Mouse (Mus musculus): Measurements from ENCODE around the gene Slit1. TPM values are rescaled to one million over a fixed set of nuclear protein-coding genes. Genes with fewer than 3 reads are reported as not detected.
A peak's percentile ranks its signal among the peaks of the same experiment; 100 is the strongest.

Slit1 gene
- total and polyA plus RNA-seq, 3 experiments, result 0.16 to 0.30 TPM; not detected in 1

DNA sequence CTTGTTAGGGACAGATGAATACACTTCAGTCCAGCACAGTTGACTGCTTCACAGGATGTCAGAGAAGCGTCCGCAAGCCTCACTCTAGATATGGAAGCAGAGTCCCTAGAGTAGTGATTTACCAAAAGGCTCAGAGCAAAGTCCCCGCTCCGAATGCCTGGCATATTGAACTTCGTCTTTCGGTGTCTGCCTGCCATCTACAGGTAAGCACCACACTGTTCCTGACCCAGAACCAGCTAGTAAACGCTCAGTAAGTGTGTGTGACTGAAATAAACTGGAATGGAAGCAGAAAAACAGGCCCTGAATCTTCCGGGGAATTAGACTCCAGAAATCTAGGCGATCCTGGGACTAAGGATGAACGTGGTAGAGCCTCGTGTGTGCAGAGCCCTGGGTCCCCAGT, 8.4 kb upstream of the Slit1 start:
- no peak overlapping the region for H3K9ac ChIP-seq (ENCODE audit: insufficient read depth, low read depth)
- no peaks in the 10 kb centered on the region for H3K4me1 ChIP-seq (ENCODE audit: control insufficient read depth in 1 of 2, insufficient read depth in 2 of 2)
- in situ Hi-C loops (cut with MboI; ENCODE audit: low pct_ligation_motif_present, low pct_unique_long_range_greater_than_20kb, low sequenced_read_pairs), result loop anchor here (25.0 kb wide), 1 partner anchor 440 kb away; no protein-coding TSS in a partner anchor
- peaks cover 2% of the 10 kb centered on the region for H3K27me3 ChIP-seq (replicated peaks)
- H3K4me3 ChIP-seq (replicated peaks in 1 of 3; ENCODE audit: low read depth in 2 of 3, low read length in 2 of 3, poor library complexity in 1 of 3), result no peak overlapping the region
- H3K4me2 ChIP-seq (ENCODE audit: insufficient read depth, low read depth, poor library complexity, severe bottlenecking), result no peak overlapping the region
- DNase-seq (ENCODE audit: extremely low read depth), result no peak
- no peak for TF ChIP-seq ZKSCAN1 (IDR thresholded peaks at IDR 0.05; ENCODE audit: borderline replicate concordance, low read depth, low read length)
- TF ChIP-seq MYC (IDR thresholded peaks at IDR 0.05; ENCODE audit: low read depth, low read length), result no peak
- TF ChIP-seq CTCF (conservative IDR thresholded peaks at IDR 0.05 in 1 of 2, IDR thresholded peaks at IDR 0.05 in 1 of 2; ENCODE audit: low read depth in 2 of 2, low read length in 2 of 2), result peak in 1 of 2 experiments; percentile 30; a peak in 2 of 4 replicates
- no peak for TF ChIP-seq MAFK (IDR thresholded peaks at IDR 0.05; ENCODE audit: insufficient replicate concordance, low read length)
- TF ChIP-seq E2F4 (IDR thresholded peaks at IDR 0.05; ENCODE audit: insufficient replicate concordance, low read depth, low read length), result no peak
- TF ChIP-seq RAD21 (IDR thresholded peaks at IDR 0.05; ENCODE audit: low read depth, low read length), result peak; percentile 15
- no peak for TF ChIP-seq SMC3 (IDR thresholded peaks at IDR 0.05; ENCODE audit: low read depth, low read length)
- no peaks in the 10 kb centered on the region for H3K79me2 ChIP-seq (replicated peaks; ENCODE audit: control insufficient read depth, extremely low read depth, insufficient read depth, poor library complexity, severe bottlenecking)
- dilution Hi-C loops (cut with MboI; ENCODE audit: extremely low pct_ligation_motif_present, extremely low pct_unique_long_range_greater_than_20kb, low sequenced_read_pairs), result no loop called here
- peaks cover 6% of the 10 kb centered on the region for H3K9me3 ChIP-seq (replicated peaks; ENCODE audit: low read length)
- H3K36me3 ChIP-seq (replicated peaks in 1 of 2; ENCODE audit: control insufficient read depth in 1 of 2, insufficient read depth in 1 of 2, low read length in 1 of 2), result no peaks in the 10 kb centered on the region
- no peak overlapping the region for H3K27ac ChIP-seq (ENCODE audit: insufficient read depth, low read depth)

DNA sequence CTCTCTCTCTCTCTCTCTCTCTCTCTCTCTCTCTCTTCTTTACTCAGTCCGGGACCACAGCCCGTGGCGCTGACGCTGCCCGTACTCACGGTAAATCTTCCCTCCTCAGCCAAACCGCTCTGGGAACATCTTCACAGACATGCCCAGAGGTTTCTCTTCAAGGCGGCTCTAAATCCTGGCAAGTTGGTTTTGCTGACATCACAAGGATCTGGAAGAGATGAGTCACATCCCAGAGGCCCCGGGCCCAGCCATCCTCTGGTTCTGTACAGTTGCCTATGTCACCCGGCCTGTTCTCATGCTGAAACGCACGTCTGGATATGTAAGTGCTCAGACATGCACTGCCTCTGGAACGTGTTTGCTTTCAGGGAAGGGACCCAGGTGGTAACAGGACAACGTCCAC, 4.0 kb upstream of the Slit1 start:
- H3K9me3 ChIP-seq (replicated peaks; ENCODE audit: low read length), result peaks cover 6% of the 10 kb centered on the region
- DNase-seq (ENCODE audit: extremely low read depth), result no peak
- H3K79me2 ChIP-seq (replicated peaks; ENCODE audit: control insufficient read depth, extremely low read depth, insufficient read depth, poor library complexity, severe bottlenecking), result no peaks in the 10 kb centered on the region
- in situ Hi-C loops (cut with MboI; ENCODE audit: low pct_ligation_motif_present, low pct_unique_long_range_greater_than_20kb, low sequenced_read_pairs), result no loop called here
- no peak for TF ChIP-seq SIN3A (IDR thresholded peaks at IDR 0.05; ENCODE audit: low read length)
- TF ChIP-seq E2F4 (IDR thresholded peaks at IDR 0.05; ENCODE audit: insufficient replicate concordance, low read depth, low read length), result no peak
- no peak for TF ChIP-seq TBP (conservative IDR thresholded peaks at IDR 0.05; ENCODE audit: low read depth, low read length)
- no peak for TF ChIP-seq POLR2A (IDR thresholded peaks at IDR 0.05; ENCODE audit: low read depth, low read length)
- TF ChIP-seq CHD2 (IDR thresholded peaks at IDR 0.05; ENCODE audit: low read length), result no peak
- TF ChIP-seq CHD1 (IDR thresholded peaks at IDR 0.05; ENCODE audit: low read depth, low read length), result no peak
- TF ChIP-seq IRF4 (IDR thresholded peaks at IDR 0.05; ENCODE audit: low read depth, low read length), result no peak
- TF ChIP-seq USF2 (conservative IDR thresholded peaks at IDR 0.05; ENCODE audit: low read depth, low read length), result no peak
- TF ChIP-seq MEF2A (IDR thresholded peaks at IDR 0.05; ENCODE audit: borderline replicate concordance, low read depth, low read length), result no peak
- TF ChIP-seq ZC3H11A (IDR thresholded peaks at IDR 0.05; ENCODE audit: low read depth, low read length), result no peak
- TF ChIP-seq TCF12 (IDR thresholded peaks at IDR 0.05; ENCODE audit: low read depth, low read length), result no peak
- TF ChIP-seq MXI1 (IDR thresholded peaks at IDR 0.05; ENCODE audit: low read depth, low read length), result no peak
- no peak for TF ChIP-seq ZMIZ1 (IDR thresholded peaks at IDR 0.05; ENCODE audit: low read depth, low read length)
- no peak for TF ChIP-seq JUND (conservative IDR thresholded peaks at IDR 0.05; ENCODE audit: low read depth, low read length)
- no peak for TF ChIP-seq HCFC1 (IDR thresholded peaks at IDR 0.05; ENCODE audit: low read depth, low read length)
- no peak for TF ChIP-seq SMC3 (IDR thresholded peaks at IDR 0.05; ENCODE audit: low read depth, low read length)
- TF ChIP-seq KAT2A (IDR thresholded peaks at IDR 0.05; ENCODE audit: insufficient replicate concordance, low read length), result no peak
- TF ChIP-seq PAX5 (IDR thresholded peaks at IDR 0.05; ENCODE audit: low read length), result no peak
- no peak for TF ChIP-seq RAD21 (IDR thresholded peaks at IDR 0.05; ENCODE audit: low read depth, low read length)
- no peak overlapping the region for H3K27ac ChIP-seq (ENCODE audit: insufficient read depth, low read depth)
- H3K4me1 ChIP-seq (ENCODE audit: control insufficient read depth in 1 of 2, insufficient read depth in 2 of 2), result no peaks in the 10 kb centered on the region
- no peak overlapping the region for H3K4me2 ChIP-seq (ENCODE audit: insufficient read depth, low read depth, poor library complexity, severe bottlenecking)
- dilution Hi-C loops (cut with MboI; ENCODE audit: extremely low pct_ligation_motif_present, extremely low pct_unique_long_range_greater_than_20kb, low sequenced_read_pairs), result no loop called here
- H3K27me3 ChIP-seq (replicated peaks), result peaks cover 33% of the 10 kb centered on the region
- no peaks in the 10 kb centered on the region for H3K36me3 ChIP-seq (replicated peaks in 1 of 2; ENCODE audit: control insufficient read depth in 1 of 2, insufficient read depth in 1 of 2, low read length in 1 of 2)
- H3K9ac ChIP-seq (ENCODE audit: insufficient read depth, low read depth), result no peak overlapping the region
- no peak overlapping the region for H3K4me3 ChIP-seq (replicated peaks in 1 of 3; ENCODE audit: low read depth in 2 of 3, low read length in 2 of 3, poor library complexity in 1 of 3)

All from CH12.LX (cell line).